Mouse (Mus musculus) ES-CJ7 (cell line): ENCODE measurements around the gene Colq.

Experiments used
- DNase-seq: peaks from one replicate; pipeline ENCODE4 v3.0.0; 2011; ENCODE audit warnings: low read depth, low spot score

The Colq gene

DNA sequence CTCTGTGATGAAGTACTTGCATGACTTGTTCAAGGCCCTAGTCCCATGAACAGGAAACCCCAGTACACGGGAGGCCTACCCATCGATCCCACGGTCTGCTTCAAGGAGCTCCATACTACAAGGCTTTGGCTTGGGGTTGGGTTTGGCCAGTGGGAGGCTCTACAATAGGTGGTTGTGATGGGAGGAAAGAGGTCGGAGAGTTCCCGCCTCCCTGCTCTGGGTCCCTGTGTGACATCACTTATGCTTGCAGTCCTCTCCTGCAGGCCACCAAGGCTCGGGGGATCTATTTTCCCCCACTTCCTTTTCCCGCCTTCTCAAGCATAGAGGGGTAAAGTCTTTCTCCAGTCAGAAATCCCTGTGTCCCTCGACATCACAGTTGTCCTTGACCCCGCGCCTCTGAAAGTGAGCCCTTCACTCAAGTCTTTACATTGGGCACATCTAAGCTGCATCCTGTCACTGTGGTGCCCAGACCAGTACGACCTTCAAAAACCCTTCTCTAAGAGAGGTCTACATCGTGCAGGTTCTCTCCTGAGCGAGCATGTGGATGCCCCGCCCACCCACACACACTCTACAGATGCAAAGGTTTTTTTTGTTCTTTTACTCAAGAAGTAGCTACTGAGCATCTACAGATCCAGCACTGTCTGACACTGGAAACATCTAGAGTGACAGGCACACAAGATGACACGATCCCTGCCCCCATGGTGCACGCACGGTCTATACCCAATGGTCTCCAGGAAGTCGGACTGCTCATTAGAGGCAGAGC lies 16.1 kb downstream of the Colq start:
- no peak for DNase-seq

DNA sequence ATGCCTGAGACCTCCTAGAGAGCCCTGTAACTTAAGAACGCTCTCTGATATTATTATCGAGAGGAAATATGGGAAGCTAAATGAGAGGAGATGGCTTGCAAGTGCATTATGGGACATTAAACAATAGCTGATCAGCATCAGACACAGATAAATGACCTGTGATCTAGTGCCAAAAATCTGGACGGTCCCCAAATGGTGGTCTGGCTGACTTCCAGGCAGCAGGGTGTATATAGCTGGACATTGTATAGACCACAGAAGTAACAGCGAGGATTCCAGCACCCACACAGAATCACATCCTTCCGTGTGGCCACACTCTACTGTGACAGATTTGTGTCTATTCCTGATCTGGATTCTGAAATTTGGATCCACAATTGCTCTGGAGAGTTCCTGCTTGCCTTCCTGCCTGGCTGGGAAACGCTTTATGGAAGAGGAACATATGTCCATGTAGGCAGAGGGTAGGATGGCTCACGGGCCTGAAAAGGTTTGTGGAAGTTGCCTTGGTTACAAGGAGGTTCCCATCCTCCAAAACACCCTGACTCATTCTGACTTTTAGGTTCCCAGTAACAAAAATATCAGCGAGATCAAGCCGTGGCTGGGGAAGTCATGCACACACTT lies 18.5 kb downstream of the Colq start:
- DNase-seq: no peak

- no peak for DNase-seq
Measured at GRCm38 (mm10) chr14:31571419-31571818, 19.7 kb downstream of the Colq start.

DNA sequence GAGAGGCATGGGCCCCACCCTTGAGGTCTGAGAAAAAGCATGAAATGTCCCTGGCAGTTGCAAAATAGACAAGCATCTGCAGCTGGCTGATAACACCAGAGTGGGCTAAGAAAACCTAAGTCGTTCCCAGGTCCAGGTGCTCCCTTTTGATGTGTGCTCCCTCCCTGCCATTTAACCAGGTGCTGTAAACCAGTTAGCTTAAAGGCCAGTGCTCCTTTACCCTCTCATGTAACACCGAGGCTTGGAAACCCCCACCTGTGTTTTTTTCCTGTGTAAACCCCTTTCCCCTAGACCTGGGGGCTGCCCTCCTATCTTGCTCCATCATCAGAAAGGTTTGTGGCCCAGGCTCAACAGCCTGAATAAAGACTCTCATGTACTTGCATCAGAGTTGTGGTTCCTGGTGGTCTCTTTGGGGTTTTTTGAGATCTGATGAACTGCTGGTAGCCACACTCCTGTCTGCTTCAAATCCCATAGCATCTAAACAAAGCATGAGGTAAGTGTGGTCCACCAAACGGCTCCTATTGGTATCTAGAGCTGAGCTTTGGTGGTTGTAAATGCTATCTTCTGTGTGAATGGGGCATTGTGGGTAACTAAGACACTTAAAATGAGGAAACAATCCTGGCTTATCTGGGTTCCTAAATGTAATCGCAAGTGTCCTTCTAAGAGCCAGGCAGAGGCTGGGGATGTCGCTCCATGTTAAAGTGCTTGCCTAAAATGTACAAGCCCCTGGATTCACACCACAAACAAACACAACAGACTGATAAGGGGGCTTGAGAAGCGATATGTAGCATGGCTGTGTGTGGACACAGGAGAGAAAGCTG lies 20.8 kb downstream of the Colq start:
- DNase-seq: no peak

- DNase-seq: no peak
Measured at GRCm38 (mm10) chr14:31569151-31569631, 22.0 kb downstream of the Colq start.

DNA sequence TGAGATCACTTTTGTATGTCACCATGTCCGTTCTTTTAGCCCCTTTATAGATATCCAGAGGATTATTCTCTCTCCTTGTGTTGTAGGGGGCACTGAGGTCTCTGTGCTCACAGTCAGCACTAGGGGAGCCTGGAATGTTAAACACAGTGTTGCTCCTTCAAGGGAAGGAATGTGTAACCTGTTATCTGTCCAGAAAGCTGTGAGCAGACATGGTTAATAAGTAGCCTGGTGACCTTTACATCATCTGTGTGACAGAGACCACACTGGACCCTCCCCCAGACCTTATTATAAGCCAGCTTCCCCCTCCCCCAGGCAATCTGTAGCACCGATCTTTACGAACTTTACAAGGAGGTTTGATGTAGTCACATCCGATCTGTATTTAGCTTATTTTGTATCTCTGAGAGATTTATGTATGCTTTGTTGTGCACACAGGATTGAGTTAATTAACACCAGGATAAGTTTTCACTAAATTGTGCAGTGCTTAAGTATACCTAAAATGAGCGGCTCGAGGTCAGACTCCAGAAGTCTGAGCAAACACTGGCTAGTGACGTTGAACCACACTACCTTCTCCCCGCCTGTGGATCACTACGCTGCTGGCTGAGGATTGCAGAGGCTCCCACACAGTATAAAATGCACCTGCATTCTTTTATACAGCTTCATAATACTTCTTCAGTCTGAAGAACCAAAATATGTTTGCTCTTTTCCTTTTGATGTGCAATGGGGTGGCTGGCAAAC lies 25.5 kb downstream of the Colq start:
- no peak for DNase-seq

DNA sequence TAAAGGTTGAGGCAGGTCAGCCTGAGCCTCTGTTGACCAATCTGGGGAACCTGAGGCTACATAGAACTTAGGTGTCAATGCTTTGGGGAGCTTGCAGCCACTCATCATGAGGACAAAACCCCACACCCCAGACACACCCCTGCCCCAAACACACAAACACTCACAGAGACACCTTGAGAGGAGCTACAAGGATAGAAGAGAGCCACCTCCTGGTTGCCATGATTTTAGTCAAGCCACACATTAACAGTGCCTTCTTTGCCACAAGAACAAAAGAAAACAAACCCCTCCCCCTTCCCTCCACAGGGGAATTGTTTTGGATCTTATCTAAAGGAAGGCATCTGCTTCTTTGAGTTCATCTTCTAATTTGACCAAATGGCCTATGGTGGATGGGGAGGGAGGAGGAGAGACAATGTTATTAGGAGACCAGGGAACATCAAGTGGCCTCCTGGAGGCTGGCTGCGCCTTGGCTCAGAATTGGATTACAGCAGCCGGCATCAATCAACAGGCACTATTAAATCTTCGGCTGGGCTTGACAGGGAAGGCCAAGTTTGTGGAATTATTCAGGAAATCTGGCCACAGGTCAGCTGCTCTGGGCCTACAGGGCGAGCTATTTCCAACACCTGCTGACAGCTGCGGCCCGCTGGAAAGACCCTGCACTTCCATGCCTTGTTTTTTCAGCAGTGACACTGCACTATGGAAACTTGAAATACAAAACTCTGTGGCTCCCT lies 26.5 kb downstream of the Colq start:
- peak; percentile 16 for DNase-seq

GRCm38 (mm10) chr14:31560886-31561285 lies 30.3 kb downstream of the Colq start:
- DNase-seq: no peak

DNA sequence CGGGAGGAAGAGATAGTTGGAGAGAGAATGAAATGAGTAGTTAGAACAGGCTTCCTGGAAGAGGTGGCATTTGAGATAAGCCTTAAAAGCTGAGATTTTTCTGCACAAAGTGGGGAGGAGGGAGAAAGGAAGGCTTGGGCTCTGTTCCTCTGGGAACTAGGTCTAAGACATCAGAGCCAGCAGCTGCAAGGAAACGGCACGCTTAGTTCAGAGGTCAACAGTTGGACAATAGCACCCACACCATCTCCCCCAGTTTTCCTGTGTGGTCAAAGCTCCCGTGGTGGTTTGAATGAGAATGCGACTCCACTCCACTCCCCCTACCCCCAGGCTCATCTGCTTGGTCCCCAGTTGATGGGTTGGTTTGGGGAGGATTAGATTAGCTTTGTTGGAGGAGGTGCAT lies 31.9 kb downstream of the Colq start:
- no peak for DNase-seq

DNA sequence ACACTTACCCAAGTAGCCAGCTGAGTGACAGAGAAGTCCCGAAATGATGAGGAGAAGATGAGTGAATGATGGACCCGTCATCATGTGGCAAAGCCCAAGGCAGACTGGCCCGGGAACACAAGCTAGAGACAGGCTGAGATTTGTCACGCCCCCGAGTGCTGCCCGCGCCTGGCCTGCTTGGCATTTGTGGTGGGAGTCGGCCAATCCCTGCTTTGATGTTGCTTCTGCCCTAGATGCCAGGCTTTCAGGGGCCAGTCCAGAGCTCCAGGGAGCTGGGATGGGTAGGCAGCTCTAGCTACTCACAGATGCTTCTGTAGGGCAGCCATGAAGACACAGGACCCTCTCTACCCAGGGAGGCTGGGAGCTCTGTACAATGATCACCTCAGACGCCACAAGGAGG lies 33.4 kb downstream of the Colq start:
- DNase-seq: no peak

DNA sequence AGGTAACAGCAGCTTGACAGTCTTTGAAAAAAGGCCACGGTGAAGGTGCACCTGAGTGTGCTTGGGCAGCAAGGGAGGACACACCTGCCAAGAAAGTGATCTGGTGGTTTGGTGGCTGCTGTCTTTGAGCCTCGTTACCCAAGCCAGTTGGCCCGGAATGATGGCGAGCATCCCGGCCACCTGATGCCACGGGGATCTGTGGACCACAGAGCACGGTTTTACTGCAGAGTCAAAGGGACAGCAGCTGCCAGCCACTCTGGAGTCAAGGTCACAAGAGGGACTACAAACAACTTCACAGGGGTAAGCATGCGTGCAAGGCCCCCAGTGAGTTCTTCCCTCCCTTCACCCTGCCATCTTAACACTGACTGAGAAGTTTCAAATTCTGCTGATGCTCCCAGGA lies 33.9 kb downstream of the Colq start:
- DNase-seq: no peak

- DNase-seq: no peak
Measured at GRCm38 (mm10) chr14:31556526-31557260, 34.5 kb downstream of the Colq start.

DNA sequence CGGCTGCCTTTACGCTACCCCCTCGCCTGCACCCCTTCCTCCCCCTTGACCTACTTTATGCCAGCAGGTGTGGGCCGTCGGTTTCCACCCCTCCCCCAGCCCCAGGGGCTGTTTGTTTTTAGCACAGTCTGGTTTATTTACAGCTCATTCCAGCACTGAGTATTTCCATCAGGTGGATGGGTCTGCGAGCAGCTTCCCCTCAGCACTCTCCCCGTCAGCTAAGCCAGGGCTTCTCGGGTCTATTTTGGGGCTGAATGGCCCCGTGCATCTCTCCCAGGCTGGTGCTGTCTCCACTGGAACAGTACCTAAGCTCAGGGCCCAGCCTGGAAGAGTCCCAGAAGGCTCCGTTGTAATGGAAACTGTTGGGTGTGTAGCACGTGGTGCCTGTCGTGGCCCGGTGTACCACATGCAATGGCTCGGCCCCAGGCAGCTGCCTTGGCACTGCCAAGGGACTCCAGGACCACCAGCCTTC lies 35.1 kb downstream of the Colq start:
- no peak for DNase-seq

- DNase-seq: peak; percentile 34
Measured at GRCm38 (mm10) chr14:31555021-31555420, 36.1 kb downstream of the Colq start.

DNA sequence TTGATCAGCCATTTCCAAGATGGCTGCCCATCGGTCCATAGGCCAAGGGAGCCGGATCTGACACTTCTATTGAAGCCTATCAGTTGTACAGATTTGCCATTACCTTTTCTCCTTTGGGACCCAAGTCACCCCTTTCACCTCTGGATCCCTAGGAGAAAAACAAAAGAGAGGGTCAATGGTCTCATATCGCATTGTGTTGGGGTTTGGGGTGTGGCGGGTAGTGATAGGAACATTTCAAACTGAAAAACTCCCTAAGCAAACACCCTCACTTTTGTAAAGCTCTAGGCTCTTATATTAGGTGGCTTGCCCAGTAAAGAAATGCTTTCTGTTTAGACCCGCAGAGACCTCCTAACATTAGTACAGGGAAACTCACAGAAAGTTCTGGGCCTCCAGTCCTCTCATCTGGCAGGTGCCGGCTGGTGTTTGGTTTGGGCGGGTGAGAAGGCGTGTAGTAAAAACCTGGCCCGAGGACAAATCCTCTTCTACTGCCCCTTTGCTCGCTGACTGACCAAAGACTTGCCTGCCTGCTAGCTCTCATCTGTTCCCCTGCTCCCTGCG lies 47.2 kb downstream of the Colq start:
- DNase-seq: no peak

- DNase-seq: no peak
Measured at GRCm38 (mm10) chr14:31537298-31537697, 53.8 kb downstream of the Colq start.

GRCm38 (mm10) chr14:31532656-31533055 lies 58.5 kb downstream of the Colq start:
- DNase-seq: no peak

- DNase-seq: no peak
Measured at GRCm38 (mm10) chr14:31531506-31532148, 59.5 kb downstream of the Colq start.

DNA sequence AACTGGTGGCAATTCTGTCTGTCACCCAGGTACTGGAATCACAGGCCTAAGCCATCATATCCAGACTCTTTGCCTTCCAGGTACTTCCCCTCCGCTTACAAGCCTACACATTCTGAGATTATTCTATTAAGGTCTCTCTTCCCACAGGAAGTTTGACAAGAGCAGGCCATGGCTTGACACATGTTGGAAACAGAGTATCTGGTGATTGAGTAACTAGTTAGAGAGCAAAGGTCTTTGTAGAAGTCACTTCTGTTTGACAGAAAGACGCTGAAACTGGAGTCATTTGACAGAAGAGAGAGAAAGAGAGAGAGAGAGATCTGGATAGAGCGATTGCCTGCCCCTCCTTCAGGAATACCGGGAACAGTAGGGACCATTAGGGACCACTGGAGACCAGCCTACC lies 60.3 kb downstream of the Colq start:
- no peak for DNase-seq
